Mouse (Mus musculus): ENCODE data around the gene Eps8l3. TPM values are rescaled to one million over a fixed set of nuclear protein-coding genes. Genes with fewer than 3 reads are reported as not detected.
A peak's percentile ranks its signal among the peaks of the same experiment; 100 is the strongest.
"Not testable (repeated sequence)": the region's sequence is repeated elsewhere in the genome, so short reads cannot be mapped to it uniquely, and the experiment has no call there.

The Eps8l3 gene
- polyA plus RNA-seq, 1 experiment: not detected

GRCm38 (mm10) chr3:107877747-107878736 is 1.0 kb downstream of the Eps8l3 start:
- Histone ChIP-seq H3K4me1 (ENCODE audit: control insufficient read depth, insufficient read depth, low read length) (no peaks in the 10 kb centered on the region), H3K4me3 (replicated peaks; ENCODE audit: extremely low read depth, low read depth, low read length) (no peak overlapping the region)
- TF ChIP-seq CTCF (IDR thresholded peaks at IDR 0.05; ENCODE audit: insufficient read depth, low read length) (no peak), POLR2A (IDR thresholded peaks at IDR 0.05; ENCODE audit: borderline replicate concordance, extremely low read depth, low read depth, low read length) (no peak)
- 61% methylated on average over 12 of the region's 12 CpGs for WGBS
- DNase-seq: no peak

GRCm38 (mm10) chr3:107887674-107888495 is 10.9 kb downstream of the Eps8l3 start:
- no peak for DNase-seq
- TF ChIP-seq CTCF (IDR thresholded peaks at IDR 0.05; ENCODE audit: insufficient read depth, low read length) (no peak), POLR2A (IDR thresholded peaks at IDR 0.05; ENCODE audit: borderline replicate concordance, extremely low read depth, low read depth, low read length) (no peak)
- Histone ChIP-seq H3K4me3 (replicated peaks; ENCODE audit: extremely low read depth, low read depth, low read length) (no peak overlapping the region), H3K4me1 (ENCODE audit: control insufficient read depth, insufficient read depth, low read length) (no peaks in the 10 kb centered on the region)
- 71% methylated on average over 9 of the region's 9 CpGs for WGBS

GRCm38 (mm10) chr3:107889236-107889635 is 12.2 kb downstream of the Eps8l3 start:
- H3K4me1 ChIP-seq (ENCODE audit: control insufficient read depth, insufficient read depth, low read length); H3K4me3 ChIP-seq (replicated peaks; ENCODE audit: extremely low read depth, low read depth, low read length); DNase-seq: not testable (repeated sequence)
- 85% methylated on average over 2 of the region's 2 CpGs for WGBS

GRCm38 (mm10) chr3:107895194-107895719 is 18.2 kb downstream of the Eps8l3 start:
- no peak for TF ChIP-seq CTCF (IDR thresholded peaks at IDR 0.05; ENCODE audit: insufficient read depth, low read length)
- no peak for TF ChIP-seq POLR2A (IDR thresholded peaks at IDR 0.05; ENCODE audit: borderline replicate concordance, extremely low read depth, low read depth, low read length)
- DNase-seq: no peak
- H3K4me1 ChIP-seq (ENCODE audit: control insufficient read depth, insufficient read depth, low read length): peaks cover 3% of the 10 kb centered on the region; the same call in 1 of the 2 replicates
- H3K4me3 ChIP-seq (replicated peaks; ENCODE audit: extremely low read depth, low read depth, low read length): peak overlapping the region; percentile 70
- 10% methylated on average over 6 of the region's 6 CpGs for WGBS

GRCm38 (mm10) chr3:107895720-107896569 is 18.9 kb downstream of the Eps8l3 start, which contains the start of gene Gstm5:
Gene Gstm5, plus strand, starts transcription at chr3:107895821.
- DNase-seq: peak; percentile 62
- peak within 1 kb of the TSS; percentile 70 for H3K4me3 ChIP-seq (replicated peaks; ENCODE audit: extremely low read depth, low read depth, low read length)
- WGBS: 8% methylated on average over 40 of the region's 40 CpGs
- TF ChIP-seq POLR2A (IDR thresholded peaks at IDR 0.05; ENCODE audit: borderline replicate concordance, extremely low read depth, low read depth, low read length) (peak; percentile 56; the same call in 1 of the 2 replicates), CTCF (IDR thresholded peaks at IDR 0.05; ENCODE audit: insufficient read depth, low read length) (no peak)
- H3K4me1 ChIP-seq (ENCODE audit: control insufficient read depth, insufficient read depth, low read length): peaks cover 3% of the 10 kb centered on the region; the same call in 1 of the 2 replicates

GRCm38 (mm10) chr3:107898691-107899090 is 21.7 kb downstream of the Eps8l3 start:
- Histone ChIP-seq H3K4me1 (ENCODE audit: control insufficient read depth, insufficient read depth, low read length) (peaks cover 3% of the 10 kb centered on the region; the same call in 1 of the 2 replicates), H3K4me3 (replicated peaks; ENCODE audit: extremely low read depth, low read depth, low read length) (no peak overlapping the region)
- WGBS: 95% methylated on average over 13 of the region's 13 CpGs
- TF ChIP-seq POLR2A (IDR thresholded peaks at IDR 0.05; ENCODE audit: borderline replicate concordance, extremely low read depth, low read depth, low read length) (no peak), CTCF (IDR thresholded peaks at IDR 0.05; ENCODE audit: insufficient read depth, low read length) (no peak)
- DNase-seq: no peak

GRCm38 (mm10) chr3:107900955-107901673 is 24.1 kb downstream of the Eps8l3 start:
- 59% methylated on average over 11 of the region's 11 CpGs for WGBS
- TF ChIP-seq CTCF (IDR thresholded peaks at IDR 0.05; ENCODE audit: insufficient read depth, low read length): no peak
- no peak for TF ChIP-seq POLR2A (IDR thresholded peaks at IDR 0.05; ENCODE audit: borderline replicate concordance, extremely low read depth, low read depth, low read length)
- no peak overlapping the region for H3K4me3 ChIP-seq (replicated peaks; ENCODE audit: extremely low read depth, low read depth, low read length)
- no peaks in the 10 kb centered on the region for H3K4me1 ChIP-seq (ENCODE audit: control insufficient read depth, insufficient read depth, low read length)
- no peak for DNase-seq

- TF ChIP-seq CTCF (IDR thresholded peaks at IDR 0.05; ENCODE audit: insufficient read depth, low read length) (no peak), POLR2A (IDR thresholded peaks at IDR 0.05; ENCODE audit: borderline replicate concordance, extremely low read depth, low read depth, low read length) (no peak)
- 68% methylated on average over 6 of the region's 6 CpGs for WGBS
- Histone ChIP-seq H3K4me1 (ENCODE audit: control insufficient read depth, insufficient read depth, low read length) (no peaks in the 10 kb centered on the region), H3K4me3 (replicated peaks; ENCODE audit: extremely low read depth, low read depth, low read length) (no peak overlapping the region)
- no peak for DNase-seq
These were observed 28.9 kb downstream of the Eps8l3 start for GRCm38 (mm10) chr3:107905942-107906341.
